Mouse (Mus musculus): Measurements from ENCODE around the gene Mat2a. TPM values are rescaled to one million over a fixed set of nuclear protein-coding genes. Genes with fewer than 3 reads are reported as not detected.
A peak's percentile ranks its signal among the peaks of the same experiment; 100 is the strongest.
"Not testable (repeated sequence)": the region's sequence is repeated elsewhere in the genome, so short reads cannot be mapped to it uniquely, and the experiment has no call there.

The Mat2a gene
- polyA plus RNA-seq, 1 experiment: 274 TPM

GRCm38 (mm10) chr6:72475221-72475985 lies 36.0 kb upstream of the Mat2a start:
- TF ChIP-seq POLR2A (IDR thresholded peaks at IDR 0.05; ENCODE audit: borderline replicate concordance, extremely low read depth, insufficient read depth, insufficient read length, poor library complexity, severe bottlenecking) (no peak), CTCF (IDR thresholded peaks at IDR 0.05; ENCODE audit: borderline replicate concordance, extremely low read depth, insufficient read depth, insufficient read length) (no peak)
- DNase-seq (ENCODE audit: low read depth): peak; percentile 44

GRCm38 (mm10) chr6:72473264-72474041 lies 34.1 kb upstream of the Mat2a start:
- no peak for TF ChIP-seq POLR2A (IDR thresholded peaks at IDR 0.05; ENCODE audit: borderline replicate concordance, extremely low read depth, insufficient read depth, insufficient read length, poor library complexity, severe bottlenecking)
- peak; percentile 8 for DNase-seq (ENCODE audit: low read depth)

DNA sequence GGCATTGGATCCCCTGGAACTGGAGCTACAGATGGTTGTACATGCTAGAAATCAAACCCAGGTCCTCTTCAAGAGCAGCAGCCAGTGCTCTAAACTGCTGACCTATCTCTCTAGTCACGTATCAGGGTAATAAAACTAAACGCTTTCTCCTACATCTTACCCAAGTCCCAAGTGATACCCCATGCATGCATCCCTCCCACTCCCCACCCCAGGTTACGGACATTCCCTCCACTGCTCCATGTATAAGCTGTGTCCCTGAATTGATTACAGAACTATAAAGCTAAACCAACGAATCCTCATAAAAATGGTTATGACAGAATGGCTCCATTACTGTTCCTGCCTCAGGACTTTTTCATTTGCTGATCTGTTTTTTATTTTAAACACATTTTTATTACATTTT lies 26.8 kb upstream of the Mat2a start:
- no peak for DNase-seq (ENCODE audit: low read depth)
- TF ChIP-seq CTCF (IDR thresholded peaks at IDR 0.05; ENCODE audit: borderline replicate concordance, extremely low read depth, insufficient read depth, insufficient read length) (no peak), POLR2A (IDR thresholded peaks at IDR 0.05; ENCODE audit: borderline replicate concordance, extremely low read depth, insufficient read depth, insufficient read length, poor library complexity, severe bottlenecking) (no peak)

GRCm38 (mm10) chr6:72465361-72466157 lies 26.2 kb upstream of the Mat2a start:
- TF ChIP-seq POLR2A (IDR thresholded peaks at IDR 0.05; ENCODE audit: borderline replicate concordance, extremely low read depth, insufficient read depth, insufficient read length, poor library complexity, severe bottlenecking) (no peak), CTCF (IDR thresholded peaks at IDR 0.05; ENCODE audit: borderline replicate concordance, extremely low read depth, insufficient read depth, insufficient read length) (no peak)

GRCm38 (mm10) chr6:72462550-72463257 lies 23.3 kb upstream of the Mat2a start:
- DNase-seq (ENCODE audit: low read depth): not testable (repeated sequence)

More at GRCm38 (mm10) chr6:72465361-72466157, 26.2 kb upstream of the Mat2a start:
- no peak for DNase-seq (ENCODE audit: low read depth)

DNA sequence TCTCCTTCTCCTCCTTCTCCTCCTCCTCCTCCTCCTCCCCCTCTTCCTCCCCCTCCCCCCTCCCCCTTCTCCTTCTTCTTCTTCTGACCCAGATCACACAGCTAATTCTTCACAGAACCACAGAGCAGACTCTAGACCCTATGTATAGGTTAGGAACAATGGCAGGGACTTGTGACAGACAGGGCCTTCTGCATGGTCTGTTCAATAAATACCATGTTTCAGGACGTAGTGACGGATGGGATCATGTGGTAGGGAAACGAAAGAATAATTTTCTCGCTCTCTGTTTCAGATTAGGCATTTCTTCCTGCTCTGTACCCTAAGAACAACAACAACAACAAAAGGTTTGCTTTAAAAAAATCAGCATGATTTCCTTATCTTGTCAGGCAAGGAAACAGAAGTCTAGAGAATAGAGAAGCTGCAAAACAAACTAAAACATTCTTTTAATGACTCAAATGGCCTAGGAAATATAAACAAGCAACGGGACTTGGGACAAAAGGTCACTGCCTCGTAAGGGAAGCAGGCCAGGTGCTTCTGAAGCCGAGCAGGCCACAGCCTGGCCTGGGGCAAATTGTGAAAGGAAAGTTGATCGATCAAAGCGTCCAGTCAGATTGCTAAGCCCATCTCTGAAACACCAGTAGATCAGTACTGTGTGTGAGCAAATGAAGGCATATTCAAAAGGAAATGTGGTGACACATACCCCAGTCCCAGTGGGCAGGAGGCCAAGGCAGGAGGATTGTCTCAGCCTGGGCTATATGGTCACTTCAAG lies 20.9 kb upstream of the Mat2a start:
- TF ChIP-seq CTCF (IDR thresholded peaks at IDR 0.05; ENCODE audit: borderline replicate concordance, extremely low read depth, insufficient read depth, insufficient read length) (no peak), POLR2A (IDR thresholded peaks at IDR 0.05; ENCODE audit: borderline replicate concordance, extremely low read depth, insufficient read depth, insufficient read length, poor library complexity, severe bottlenecking) (no peak)
- no peak for DNase-seq (ENCODE audit: low read depth)

GRCm38 (mm10) chr6:72458921-72459320 lies 19.6 kb upstream of the Mat2a start:
- TF ChIP-seq POLR2A (IDR thresholded peaks at IDR 0.05; ENCODE audit: borderline replicate concordance, extremely low read depth, insufficient read depth, insufficient read length, poor library complexity, severe bottlenecking) (no peak), CTCF (IDR thresholded peaks at IDR 0.05; ENCODE audit: borderline replicate concordance, extremely low read depth, insufficient read depth, insufficient read length) (no peak)
- no peak for DNase-seq (ENCODE audit: low read depth)

GRCm38 (mm10) chr6:72458418-72458817 lies 19.1 kb upstream of the Mat2a start:
- TF ChIP-seq CTCF (IDR thresholded peaks at IDR 0.05; ENCODE audit: borderline replicate concordance, extremely low read depth, insufficient read depth, insufficient read length) (no peak), POLR2A (IDR thresholded peaks at IDR 0.05; ENCODE audit: borderline replicate concordance, extremely low read depth, insufficient read depth, insufficient read length, poor library complexity, severe bottlenecking) (no peak)
- DNase-seq (ENCODE audit: low read depth): no peak

DNA sequence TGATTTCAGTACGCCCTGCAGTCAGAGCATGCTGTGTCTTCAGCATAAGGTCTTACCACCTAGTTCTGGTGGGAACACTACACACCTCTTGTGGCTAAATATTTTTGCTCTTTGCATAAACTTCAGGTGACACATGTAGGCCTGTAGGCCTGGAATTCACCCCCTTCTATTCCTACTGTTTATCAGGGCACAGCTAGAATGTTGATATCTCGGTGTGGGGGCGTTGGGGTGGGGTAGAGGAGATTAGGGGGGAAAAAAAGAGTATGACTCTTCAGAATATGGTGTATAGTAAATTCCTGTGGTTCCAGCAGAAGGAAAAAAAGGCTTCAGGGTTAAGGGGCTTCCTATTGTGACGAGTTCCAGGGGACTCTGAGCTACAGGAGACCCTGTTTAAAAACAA lies 17.2 kb upstream of the Mat2a start:
- TF ChIP-seq POLR2A (IDR thresholded peaks at IDR 0.05; ENCODE audit: borderline replicate concordance, extremely low read depth, insufficient read depth, insufficient read length, poor library complexity, severe bottlenecking) (no peak), CTCF (IDR thresholded peaks at IDR 0.05; ENCODE audit: borderline replicate concordance, extremely low read depth, insufficient read depth, insufficient read length) (no peak)
- no peak for DNase-seq (ENCODE audit: low read depth)

GRCm38 (mm10) chr6:72454833-72455373 lies 15.5 kb upstream of the Mat2a start:
- TF ChIP-seq CTCF (IDR thresholded peaks at IDR 0.05; ENCODE audit: borderline replicate concordance, extremely low read depth, insufficient read depth, insufficient read length) (no peak), POLR2A (IDR thresholded peaks at IDR 0.05; ENCODE audit: borderline replicate concordance, extremely low read depth, insufficient read depth, insufficient read length, poor library complexity, severe bottlenecking) (no peak)
- DNase-seq (ENCODE audit: low read depth): peak; percentile 70

Data from brain, embryonic 14.5 days (tissue).